Mouse (Mus musculus) limb, embryonic 11.5 days (tissue): ENCODE data around the gene Homer1. TPM values are rescaled to one million over a fixed set of nuclear protein-coding genes. Genes with fewer than 3 reads are reported as not detected.
A peak's percentile ranks its signal among the peaks of the same experiment; 100 is the strongest.

Experiments used
- ATAC-seq: fragments of 200-750 bp; cut with Nextera tagmentation; 2 replicates; pipeline ENCODE4 v1.8.0; 2017; ENCODE audit warnings: low read depth; ENCODE audit not compliant: insufficient number of reproducible peaks, low FRiP score, low TSS enrichment
- DNase-seq: peaks from one replicate; pipeline ENCODE4 v3.0.0-alpha.2; 2015; ENCODE audit warnings: low spot score
- H3K27ac ChIP-seq: fragments of 300-500 bp; sonication (generic); replicated peaks from 2 replicates; pipeline ENCODE4 v1.5.1; 2014; ENCODE audit warnings: low read depth, mild to moderate bottlenecking, low read length
- H3K27me3 ChIP-seq: fragments of 300-500 bp; sonication (generic); 2 replicates; pipeline ENCODE4 v1.6.1; 2014; ENCODE audit warnings: mild to moderate bottlenecking, low read length, mixed read lengths; ENCODE audit not compliant: control insufficient read depth, insufficient read depth
- H3K36me3 ChIP-seq: fragments of 300-500 bp; sonication (generic); 2 replicates; pipeline ENCODE4 v1.6.1; 2014; ENCODE audit warnings: mild to moderate bottlenecking, low read length, moderate library complexity, mixed read lengths; ENCODE audit not compliant: control insufficient read depth, insufficient read depth
- H3K4me1 ChIP-seq: fragments of 300-500 bp; sonication (generic); 2 replicates; pipeline ENCODE4 v1.6.1; 2014; ENCODE audit warnings: low read length, mixed read lengths; ENCODE audit not compliant: control insufficient read depth, insufficient read depth
- H3K4me2 ChIP-seq: fragments of 300-500 bp; sonication (generic); 2 replicates; pipeline ENCODE4 v1.6.1; 2014; ENCODE audit warnings: low read depth, mild to moderate bottlenecking, moderate library complexity; ENCODE audit not compliant: severe bottlenecking
- H3K4me3 ChIP-seq: fragments of 300-500 bp; sonication (generic); 2 replicates; pipeline ENCODE4 v1.5.1; 2014; ENCODE audit warnings: low read depth, low read length
- H3K9ac ChIP-seq: fragments of 300-500 bp; sonication (generic); 2 replicates; pipeline ENCODE4 v1.6.1; 2014; ENCODE audit warnings: mild to moderate bottlenecking, low read length
- H3K9me3 ChIP-seq: fragments of 300-500 bp; sonication (generic); 2 replicates; pipeline ENCODE4 v1.6.1; 2016; ENCODE audit warnings: low read length; ENCODE audit not compliant: control insufficient read depth
- WGBS: fragments of 180-500 bp; shearing (Covaris S2); extraction: QIAGEN DNeasy Blood & Tissue Kit; methylation state at CpG from one replicate; pipeline ENCODE4 v1.1.7; 2014; 5-methylcytosine and 5-hydroxymethylcytosine counted together
- polyA plus RNA-seq: library from polyadenylated mRNA; unstranded; fragments of >200 nt; fragmentation: Nextera tagmentation; extraction: Ambion mirVana; gene quantifications from 2 replicates; pipeline ENCODE4 v1.2.1, GENCODE M21; 2014

Homer1 gene
- polyA plus RNA-seq, 1 experiment from 2014 or later: 13.7 TPM

GRCm38 (mm10) chr13:93303563-93304250, 4.3 kb downstream of the Homer1 start:
- Histone ChIP-seq H3K9ac (peak overlapping the region; percentile 85), H3K4me1 (peaks cover 7% of the 10 kb centered on the region; the same call in 1 of the 2 replicates), H3K4me3 (peak overlapping the region; percentile 87), H3K4me2 (peak overlapping the region; percentile 61), H3K27me3 (no peaks in the 10 kb centered on the region), H3K27ac (peak overlapping the region; percentile 96), H3K36me3 (no peaks in the 10 kb centered on the region), H3K9me3 (no peaks in the 10 kb centered on the region)
- peak; percentile 95 for ATAC-seq
- under 1% methylated on average over 47 of the region's 90 CpGs for WGBS
- peak; percentile 97 for DNase-seq

GRCm38 (mm10) chr13:93304251-93305001, 5.0 kb downstream of the Homer1 start:
- ATAC-seq: peak; percentile 37
- Histone ChIP-seq H3K27me3 (no peaks in the 10 kb centered on the region), H3K4me3 (peak overlapping the region; percentile 87), H3K36me3 (no peaks in the 10 kb centered on the region), H3K4me2 (peak overlapping the region; percentile 61), H3K9me3 (no peaks in the 10 kb centered on the region), H3K4me1 (peaks cover 7% of the 10 kb centered on the region; the same call in 1 of the 2 replicates), H3K9ac (peak overlapping the region; percentile 85), H3K27ac (peak overlapping the region; percentile 96)
- under 1% methylated on average over 47 of the region's 64 CpGs for WGBS
- peak; percentile 78 for DNase-seq

GRCm38 (mm10) chr13:93305149-93305548, 5.7 kb downstream of the Homer1 start:
- Histone ChIP-seq H3K4me2 (peak overlapping the region; percentile 61), H3K9ac (peak overlapping the region; percentile 85), H3K36me3 (no peaks in the 10 kb centered on the region), H3K4me1 (peaks cover 7% of the 10 kb centered on the region; the same call in 1 of the 2 replicates), H3K9me3 (no peaks in the 10 kb centered on the region), H3K27ac (no peak overlapping the region), H3K27me3 (no peaks in the 10 kb centered on the region), H3K4me3 (peak overlapping the region; percentile 87)
- ATAC-seq (no peak), DNase-seq (no peak)
- whole genome bisulfite sequencing: 16% methylated on average over 7 of the region's 7 CpGs

- WGBS: 28% methylated on average over 7 of the region's 7 CpGs
- ATAC-seq (no peak), DNase-seq (peak; percentile 34)
- no peaks in the 10 kb centered on the region for H3K36me3 ChIP-seq
- H3K9ac ChIP-seq: peak overlapping the region; percentile 49; the same call in 1 of the 2 replicates
- peak overlapping the region; percentile 61 for H3K4me2 ChIP-seq
- H3K27ac ChIP-seq: no peak overlapping the region
- no peaks in the 10 kb centered on the region for H3K9me3 ChIP-seq
- peaks cover 7% of the 10 kb centered on the region; the same call in 1 of the 2 replicates for H3K4me1 ChIP-seq
- H3K27me3 ChIP-seq: no peaks in the 10 kb centered on the region
- peak overlapping the region; percentile 87 for H3K4me3 ChIP-seq
Observed at GRCm38 (mm10) chr13:93305636-93306035, 6.2 kb downstream of the Homer1 start.

GRCm38 (mm10) chr13:93306545-93306944, 7.1 kb downstream of the Homer1 start:
- peaks cover 9% of the 10 kb centered on the region; the same call in 1 of the 2 replicates for H3K4me1 ChIP-seq

GRCm38 (mm10) chr13:93307700-93308099, 8.3 kb downstream of the Homer1 start:
- Histone ChIP-seq H3K4me1 (peaks cover 9% of the 10 kb centered on the region; the same call in 1 of the 2 replicates), H3K4me2 (peak overlapping the region; percentile 24; the same call in 1 of the 2 replicates), H3K27ac (no peak overlapping the region), H3K36me3 (no peaks in the 10 kb centered on the region), H3K9ac (no peak overlapping the region), H3K27me3 (no peaks in the 10 kb centered on the region), H3K9me3 (no peaks in the 10 kb centered on the region), H3K4me3 (no peak overlapping the region)
- WGBS: 17% methylated on average over 7 of the region's 7 CpGs
- DNase-seq: peak; percentile 25
- no peak for ATAC-seq

More at GRCm38 (mm10) chr13:93306545-93306944, 7.1 kb downstream of the Homer1 start:
- no peak overlapping the region for H3K27ac ChIP-seq
- 75% methylated on average over 3 of the region's 3 CpGs for WGBS
- H3K4me3 ChIP-seq: no peak overlapping the region
- ATAC-seq (no peak), DNase-seq (no peak)
- no peaks in the 10 kb centered on the region for H3K9me3 ChIP-seq
- no peaks in the 10 kb centered on the region for H3K36me3 ChIP-seq
- peak overlapping the region; percentile 61; the same call in 1 of the 2 replicates for H3K4me2 ChIP-seq
- no peaks in the 10 kb centered on the region for H3K27me3 ChIP-seq
- no peak overlapping the region for H3K9ac ChIP-seq

- WGBS: 57% methylated on average over 1 of the region's 1 CpGs
- H3K9ac ChIP-seq: no peak overlapping the region
- H3K36me3 ChIP-seq: no peaks in the 10 kb centered on the region
- no peak overlapping the region for H3K4me2 ChIP-seq
- H3K9me3 ChIP-seq: no peaks in the 10 kb centered on the region
- no peaks in the 10 kb centered on the region for H3K27me3 ChIP-seq
- peaks cover 9% of the 10 kb centered on the region; the same call in 1 of the 2 replicates for H3K4me1 ChIP-seq
- no peak overlapping the region for H3K4me3 ChIP-seq
- DNase-seq (no peak), ATAC-seq (no peak)
- no peak overlapping the region for H3K27ac ChIP-seq
Observed at GRCm38 (mm10) chr13:93309295-93309694, 9.9 kb downstream of the Homer1 start.

- no peak for DNase-seq
Observed at GRCm38 (mm10) chr13:93312518-93312917, 13.1 kb downstream of the Homer1 start.

More at GRCm38 (mm10) chr13:93312518-93312917, 13.1 kb downstream of the Homer1 start:
- Histone ChIP-seq H3K27ac (no peak overlapping the region), H3K4me1 (peaks cover 5% of the 10 kb centered on the region; the same call in 1 of the 2 replicates), H3K9ac (no peak overlapping the region), H3K27me3 (no peaks in the 10 kb centered on the region), H3K4me3 (no peak overlapping the region), H3K9me3 (no peaks in the 10 kb centered on the region), H3K36me3 (no peaks in the 10 kb centered on the region), H3K4me2 (no peak overlapping the region)
- no peak for ATAC-seq
